Mouse (Mus musculus) frontal cortex, adult (tissue): ENCODE results near the gene Pde2a.

Source experiments
- ATAC-seq: cut with Nextera tagmentation; 2 replicates; pipeline ENCODE4 v1.9.2; 2017; ENCODE audit warnings: mild to moderate bottlenecking, moderate library complexity, mixed read lengths; ENCODE audit not compliant: low TSS enrichment

Gene Pde2a

DNA sequence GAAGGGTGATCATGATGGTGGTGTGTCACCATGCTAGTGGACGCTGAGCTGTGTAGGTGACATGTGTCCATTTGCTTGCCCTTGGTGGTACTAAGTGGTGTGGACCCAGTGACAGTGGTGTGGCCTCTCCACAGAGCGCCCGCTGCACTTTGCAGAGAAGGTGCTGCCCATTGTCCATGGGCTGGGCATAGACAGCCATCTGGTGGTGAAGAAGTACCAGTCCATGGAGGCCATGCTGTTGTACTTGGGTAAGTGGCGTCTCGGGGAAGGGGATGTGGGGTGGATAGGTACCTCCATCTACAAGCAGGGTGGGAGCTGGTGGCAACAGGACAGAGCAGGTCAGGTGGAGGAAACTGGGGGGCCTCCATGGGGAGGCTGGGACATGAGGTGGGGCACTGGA lies 17.7 kb upstream of the Pde2a start:
- ATAC-seq, result no peak

- no peak for ATAC-seq
Measured at GRCm38 (mm10) chr7:101410267-101410936, 11.1 kb upstream of the Pde2a start, which contains the start of gene Gm45837. Gene Gm45837 (plus strand): TSS chr7:101410886.

DNA sequence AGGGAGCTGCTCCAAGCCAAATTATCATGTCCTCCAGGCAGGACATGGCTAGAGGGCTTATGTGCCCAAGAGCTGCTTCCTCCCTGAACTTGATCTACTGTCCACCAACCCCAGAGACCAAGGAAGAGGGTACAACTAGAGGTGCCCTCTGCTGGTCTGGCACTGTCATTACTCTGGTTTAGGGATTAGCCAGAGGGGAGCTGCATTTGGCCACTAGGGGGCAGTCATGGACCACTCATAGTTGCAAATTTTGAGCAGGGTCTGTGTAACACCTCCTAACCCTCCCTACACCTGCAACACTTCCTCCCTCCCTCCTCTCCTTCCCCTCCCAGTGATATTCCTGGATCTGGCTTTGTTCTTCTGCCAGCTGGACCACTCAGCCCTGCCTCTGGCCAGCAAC lies 8.7 kb upstream of the Pde2a start:
- ATAC-seq, result peak; percentile 21

- ATAC-seq, result peak; percentile 63
Measured at GRCm38 (mm10) chr7:101414209-101414608, 7.3 kb upstream of the Pde2a start.

- peak; percentile 9 for ATAC-seq
Measured at GRCm38 (mm10) chr7:101414661-101415511, 6.6 kb upstream of the Pde2a start.

DNA sequence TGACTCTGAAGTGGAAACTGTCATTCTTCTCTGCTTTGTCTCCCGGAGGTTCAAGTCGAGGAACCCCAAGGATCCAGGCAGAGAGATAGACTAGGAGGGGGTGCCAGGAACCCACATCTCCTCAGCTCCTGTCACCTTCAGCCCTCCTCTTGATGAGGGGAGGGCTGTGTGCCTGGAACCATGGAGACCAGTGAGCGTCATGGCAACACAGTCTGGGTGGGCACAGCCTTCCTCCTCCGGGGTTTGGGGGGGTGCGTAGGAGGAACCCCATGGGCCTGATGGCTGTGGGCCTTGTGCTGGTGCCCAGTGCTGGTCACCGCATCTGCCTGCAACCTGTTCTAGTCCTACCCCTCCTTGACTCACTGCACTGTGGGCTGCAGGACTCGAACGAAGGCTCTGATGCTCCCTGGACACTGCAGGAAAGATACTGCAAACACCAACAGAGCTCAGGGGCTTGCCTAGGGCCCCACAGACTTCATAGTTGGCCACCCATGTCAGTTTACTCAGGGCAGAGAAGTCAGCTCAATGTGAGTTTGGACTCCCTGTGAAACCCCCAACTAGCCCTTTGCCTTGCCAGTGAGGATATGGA lies 5.9 kb upstream of the Pde2a start:
- no peak for ATAC-seq

- ATAC-seq, result no peak
Measured at GRCm38 (mm10) chr7:101416391-101416790, 5.1 kb upstream of the Pde2a start.

DNA sequence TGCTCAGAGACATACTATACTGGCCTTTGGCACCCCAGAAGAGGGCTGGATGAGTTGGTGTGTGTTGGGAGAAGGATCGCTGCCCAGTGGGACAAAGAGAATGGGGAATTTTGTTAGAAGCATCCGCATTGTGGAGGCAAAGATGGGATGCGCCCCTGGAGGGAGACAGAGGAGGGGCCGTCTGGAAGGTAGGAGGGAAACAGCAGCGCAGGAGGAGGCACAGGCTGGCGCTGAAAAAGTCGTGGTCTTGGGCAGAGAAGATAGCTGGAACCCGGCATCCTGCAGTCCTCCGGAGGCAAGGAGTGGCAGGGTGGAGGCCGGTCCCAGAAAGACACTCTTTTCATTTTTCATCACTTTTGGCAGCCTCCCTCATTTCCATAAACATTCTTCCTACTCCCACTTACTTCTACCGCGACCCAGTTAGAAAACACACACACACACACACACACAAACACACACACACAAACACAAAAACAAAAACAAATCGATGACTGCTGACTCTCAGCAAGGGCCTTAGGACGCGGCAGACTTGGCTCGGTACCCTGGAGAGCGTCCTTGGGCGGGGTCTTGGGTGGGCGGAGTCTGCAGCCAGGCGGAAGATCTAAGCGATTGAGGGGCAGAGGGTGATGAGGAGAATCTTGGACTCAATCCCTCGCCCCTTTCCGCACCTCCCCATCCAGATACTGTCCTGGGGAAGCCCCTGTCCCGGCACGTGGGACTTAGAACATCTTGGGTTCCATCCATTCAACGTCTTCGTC lies 2.3 kb upstream of the Pde2a start:
- no peak for ATAC-seq

DNA sequence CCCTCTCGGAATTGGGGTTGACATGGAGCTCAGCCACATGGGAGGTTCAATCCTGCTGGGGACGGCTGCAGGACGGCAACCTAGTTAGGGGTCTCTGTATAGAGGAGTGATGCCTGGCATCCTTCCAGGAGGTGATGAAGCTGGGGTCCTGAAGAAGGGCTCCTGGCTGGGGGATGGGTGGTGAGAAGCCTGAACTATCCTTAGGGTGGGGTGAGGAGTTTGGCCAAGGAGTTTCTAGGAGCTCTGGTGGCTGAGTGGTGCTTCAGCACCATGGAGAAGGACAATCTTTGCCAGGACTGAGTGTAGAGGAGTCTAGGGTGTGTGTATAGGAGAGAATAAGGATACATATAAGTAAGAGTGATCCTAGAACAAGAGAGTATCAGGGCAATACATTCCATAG lies 578 bp downstream of the Pde2a start:
- ATAC-seq, result no peak

DNA sequence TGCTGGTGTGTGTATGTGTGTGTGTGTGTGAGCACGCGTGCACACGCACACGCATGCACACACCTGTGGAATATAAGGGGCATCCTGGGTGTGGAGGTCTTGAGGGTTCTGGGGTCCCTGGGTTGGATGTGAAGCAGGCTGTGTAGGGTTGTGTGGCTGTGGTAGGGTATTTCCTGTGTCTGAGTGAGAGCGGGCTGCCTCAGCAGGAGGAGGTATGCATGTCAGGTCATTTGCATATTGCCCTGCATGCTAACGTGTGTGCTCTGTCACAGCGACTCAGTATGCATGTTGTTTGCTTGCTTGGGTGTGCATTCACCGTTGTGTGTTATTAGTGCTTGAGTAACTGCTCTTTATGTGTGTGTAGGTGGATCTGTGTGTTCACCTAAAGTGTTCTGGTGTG lies 1.2 kb downstream of the Pde2a start:
- no peak for ATAC-seq

DNA sequence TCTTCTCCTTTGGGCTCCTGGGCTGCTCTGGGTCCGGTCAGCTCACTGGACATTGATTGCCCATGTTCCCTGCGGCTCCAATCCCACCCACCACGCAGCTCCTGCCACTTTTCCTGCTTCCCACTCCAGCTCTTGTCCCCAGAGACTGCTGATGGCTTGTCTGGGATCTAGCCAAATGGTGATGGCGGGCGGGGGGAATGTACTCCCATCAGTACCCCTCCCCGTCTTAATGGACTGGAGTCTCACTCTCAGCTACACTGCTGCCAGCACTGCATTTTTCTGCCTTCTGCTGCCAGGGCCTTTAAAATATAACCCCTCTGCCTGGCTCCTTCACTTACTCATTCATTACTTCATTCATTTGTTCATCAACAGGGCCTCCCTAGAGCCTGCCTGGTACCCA lies 2.5 kb downstream of the Pde2a start:
- ATAC-seq, result no peak

- ATAC-seq, result peak; percentile 59
Measured at GRCm38 (mm10) chr7:101426692-101427091, 5.2 kb downstream of the Pde2a start.

DNA sequence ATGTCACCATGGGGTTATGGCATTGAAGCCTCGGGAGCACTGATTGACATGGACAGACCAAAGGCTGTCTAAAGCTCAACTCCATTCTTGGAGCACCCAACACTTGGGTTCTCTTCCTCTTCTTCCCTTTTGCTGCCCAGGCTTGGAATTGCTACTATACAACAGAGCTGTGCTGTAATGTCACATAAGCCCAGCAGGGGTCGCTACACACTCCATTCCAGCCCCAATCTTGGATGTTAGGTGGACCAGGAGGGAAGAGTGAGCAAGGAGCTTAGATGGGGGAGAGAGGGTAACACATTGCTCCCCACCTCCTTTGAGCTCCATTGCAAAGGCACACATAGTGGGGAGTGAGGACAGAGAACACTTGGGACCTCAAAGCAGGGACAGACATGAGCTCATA lies 6.2 kb downstream of the Pde2a start:
- ATAC-seq, result peak; percentile 36; the same call in 1 of the 2 replicates

DNA sequence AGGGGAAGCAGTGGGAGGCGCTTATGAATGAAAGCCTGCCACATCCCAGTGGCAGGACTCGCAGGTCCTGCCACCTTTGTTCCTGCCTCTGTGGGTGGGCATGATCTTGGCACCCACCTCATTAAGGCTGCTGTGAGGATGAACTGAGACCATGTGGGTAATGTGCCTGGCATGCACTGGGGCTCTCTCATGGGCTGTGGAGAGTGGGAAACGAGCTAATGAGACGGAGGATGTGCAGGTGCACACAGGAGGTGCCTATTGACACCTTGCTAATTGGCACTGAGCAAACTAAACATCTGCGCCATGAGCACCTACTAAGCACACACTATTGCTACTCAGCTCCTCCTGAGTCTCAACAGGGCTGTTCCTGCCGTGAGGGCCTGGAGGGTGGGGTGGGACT lies 13.5 kb downstream of the Pde2a start:
- ATAC-seq, result no peak

DNA sequence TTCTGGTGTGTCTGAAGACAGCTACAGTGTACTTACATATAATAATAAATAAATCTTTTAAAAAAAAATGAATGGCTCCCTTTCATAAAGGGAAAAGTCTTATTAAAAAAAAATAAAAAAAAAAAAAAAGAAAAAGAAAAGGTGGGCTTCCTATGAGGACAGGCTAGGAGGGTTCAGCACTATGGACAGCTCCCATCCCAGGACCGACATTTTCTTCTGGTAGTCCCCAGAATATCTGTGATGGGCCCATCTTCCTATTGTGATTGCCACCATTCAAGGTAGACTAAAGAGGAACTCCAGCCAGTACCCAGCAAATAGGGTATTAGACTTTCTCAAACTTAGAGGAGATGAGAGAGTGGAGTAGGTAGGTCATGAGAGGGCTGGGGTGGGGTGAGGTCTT lies 16.4 kb downstream of the Pde2a start:
- no peak for ATAC-seq

DNA sequence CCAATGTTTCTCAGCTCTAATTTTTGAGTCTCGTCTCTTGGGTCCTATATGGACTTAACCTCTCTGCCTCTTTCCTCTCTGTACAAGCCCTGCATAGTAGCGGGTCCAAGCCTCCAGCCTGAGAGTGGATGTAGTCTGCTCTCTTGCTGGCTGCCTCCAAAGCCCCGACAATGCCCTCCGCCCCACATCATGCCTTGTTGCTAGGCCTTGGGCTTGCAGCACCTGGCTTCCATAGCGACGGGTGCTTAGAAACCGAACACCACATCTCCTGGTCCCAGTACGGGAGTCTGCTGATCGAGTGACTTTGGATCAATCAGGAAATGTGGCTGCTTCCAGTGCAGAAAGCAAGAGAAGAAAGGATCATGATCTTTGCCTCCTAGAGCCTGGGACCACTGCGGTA lies 21.6 kb downstream of the Pde2a start:
- ATAC-seq, result no peak

- no peak for ATAC-seq
Measured at GRCm38 (mm10) chr7:101444211-101444610, 22.7 kb downstream of the Pde2a start.

GRCm38 (mm10) chr7:101449855-101450254 lies 28.4 kb downstream of the Pde2a start:
- ATAC-seq, result no peak

- ATAC-seq, result peak; percentile 53
Measured at GRCm38 (mm10) chr7:101450422-101451401, 29.2 kb downstream of the Pde2a start.

DNA sequence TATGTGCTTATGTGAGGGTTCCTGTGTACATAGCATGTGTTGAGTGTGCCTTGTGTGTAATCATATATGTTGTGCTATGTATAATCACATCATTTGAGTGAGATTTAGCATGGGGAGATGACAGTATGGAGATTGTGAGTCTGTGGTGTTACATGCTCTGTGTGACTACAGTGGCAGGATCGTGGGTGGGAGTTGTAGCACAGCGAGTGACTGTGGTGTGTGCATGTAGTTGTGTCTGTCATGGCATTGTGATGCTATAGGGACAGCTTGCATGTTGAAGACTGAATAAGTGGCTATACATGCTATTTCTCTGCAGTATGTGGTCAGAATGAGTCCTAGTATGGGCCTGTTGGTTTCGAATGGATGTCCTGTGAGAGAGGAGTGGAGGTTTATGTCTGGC lies 31.2 kb downstream of the Pde2a start:
- ATAC-seq, result no peak; the same call in 1 of the 2 replicates

GRCm38 (mm10) chr7:101453296-101453695 lies 31.8 kb downstream of the Pde2a start:
- ATAC-seq, result no peak
